Comparison of ENCODE assay signal across 19 mouse cellular contexts in the genomic region with DNA sequence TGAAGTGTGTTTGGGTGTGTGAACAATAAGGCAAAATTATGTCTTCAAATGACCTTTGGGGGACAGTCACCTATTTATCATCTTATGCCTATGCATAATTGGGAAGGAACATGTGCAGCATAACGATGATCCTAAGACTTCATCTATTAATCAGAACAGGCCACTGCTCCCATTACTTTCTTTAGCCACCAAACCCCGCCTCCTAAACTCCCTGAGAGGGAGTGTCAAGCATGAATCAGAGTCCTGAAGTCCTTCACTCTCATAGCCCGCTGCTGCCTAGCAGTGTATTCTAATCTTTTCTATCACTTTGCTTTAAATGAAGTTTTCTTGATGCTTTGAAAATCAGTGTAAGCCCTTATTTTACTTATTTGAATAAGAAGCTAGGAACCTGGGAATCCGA.
"Had no signal": no experiment of that assay in that cellular context is flagged by ENCODE, and none has a peak within 500 bp of the region (broad histone marks: within the 10 kb centered on the region; RNA-seq: fewer than 3 reads in every experiment).

No protein-coding gene starts in this region.

- H3K27me3 ChIP-seq: kidney, embryonic 15.5 days; limb, embryonic 12.5 days; liver, embryonic 15.5 days had no signal

- H3K4me2 ChIP-seq: kidney, embryonic 15.5 days; limb, embryonic 12.5 days; limb, embryonic 15.5 days; liver, embryonic 11.5 days; liver, embryonic 15.5 days; midbrain, embryonic 11.5 days had no signal

- DNase-seq: kidney, postnatal 10 days; kidney, postnatal 36 days; layer of hippocampus, postnatal 36 days; left cerebral cortex, postnatal 4 days; lung, adult 2 months; lung, postnatal 14 days; lung, postnatal 4 days; midbrain, embryonic 14.5 days; thymus, adult 2 months; thymus, postnatal 14 days; thymus, postnatal 4 days had no signal

- H3K27ac ChIP-seq: kidney, embryonic 15.5 days; left cerebral cortex, adult 2 months; limb, embryonic 12.5 days; limb, embryonic 15.5 days; liver, embryonic 15.5 days; stomach, postnatal 0 days had no signal

- H3K4me3 ChIP-seq: kidney, embryonic 15.5 days; left cerebral cortex, adult 2 months; limb, embryonic 12.5 days; limb, embryonic 15.5 days; liver, embryonic 15.5 days had no signal

- H3K9me3 ChIP-seq: kidney, embryonic 15.5 days; limb, embryonic 12.5 days; limb, embryonic 15.5 days; liver, embryonic 15.5 days had no signal

- H3K36me3 ChIP-seq: limb, embryonic 15.5 days had no signal

- H3K9ac ChIP-seq: kidney, embryonic 15.5 days; limb, embryonic 12.5 days; limb, embryonic 15.5 days; liver, embryonic 15.5 days had no signal
